Mouse (Mus musculus) olfactory bulb, adult 2 months (tissue): ENCODE data around the gene Rras.

Experiments
- CTCF ChIP-seq: fragments of 200-500 bp; IDR thresholded peaks from 2 replicates; pipeline ENCODE4 v1.5.1; 2012; ENCODE audit warnings: low read depth, mild to moderate bottlenecking, low read length, moderate library complexity; ENCODE audit not compliant: insufficient read depth
- POLR2A ChIP-seq: fragments of 200-500 bp; IDR thresholded peaks from 2 replicates; pipeline ENCODE4 v1.6.1; 2012; ENCODE audit warnings: mild to moderate bottlenecking, low read depth, low read length, moderate library complexity; ENCODE audit not compliant: insufficient read depth

DNA sequence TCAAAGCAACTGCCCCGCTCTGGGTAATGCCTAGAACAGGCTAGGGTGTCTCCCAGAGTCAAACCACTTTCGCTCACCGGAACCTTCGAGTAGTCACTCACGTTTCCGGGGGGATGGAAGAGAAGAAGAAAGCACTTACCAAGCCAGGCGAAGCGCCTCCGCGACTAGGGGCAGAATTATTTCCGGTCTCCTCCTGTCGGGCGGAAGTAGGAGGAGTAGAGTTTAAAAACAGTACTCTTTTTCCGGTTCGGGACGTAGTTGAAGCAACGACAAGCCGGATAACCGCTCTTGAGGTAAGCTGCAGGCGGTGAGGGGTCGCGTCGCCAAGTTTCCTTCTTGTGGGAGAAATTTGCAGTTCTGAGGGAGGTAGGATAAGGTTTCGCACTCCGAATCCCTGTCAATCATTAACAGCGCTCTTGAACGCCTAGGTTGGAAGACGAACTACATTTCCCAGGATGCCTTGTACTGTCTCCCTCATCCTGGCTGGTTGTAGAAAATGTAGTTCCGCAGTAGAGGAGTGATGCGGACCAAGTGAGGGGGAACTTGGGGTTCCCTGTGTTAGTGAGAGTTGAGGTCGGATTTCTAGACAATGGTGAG lies 44.6 kb downstream of the Rras start, which contains the start of the genes Nosip and Prrg2:
- TF ChIP-seq POLR2A (peak; percentile 43; the same call in 1 of the 2 replicates), CTCF (no peak)
